In genomic region chr16:18325741-18326140, GRCm38 (mm10) we compare ENCODE assay signal across 23 mouse cellular contexts.
"Had no signal": no experiment of that assay in that cellular context is flagged by ENCODE, and none has a peak within 500 bp of the region (broad histone marks: within the 10 kb centered on the region; RNA-seq: fewer than 3 reads in every experiment).

No protein-coding gene starts in this region.

- H3K4me1 ChIP-seq: heart, embryonic 10.5 days; hindbrain, embryonic 13.5 days; hindbrain, embryonic 15.5 days; kidney, embryonic 15.5 days; limb, embryonic 10.5 days; limb, embryonic 12.5 days had no signal

- H3K9me3 ChIP-seq: heart, embryonic 10.5 days; heart, embryonic 12.5 days; hindbrain, embryonic 13.5 days; hindbrain, embryonic 15.5 days; kidney, embryonic 15.5 days; limb, embryonic 10.5 days; limb, embryonic 12.5 days had no signal

- H3K4me3 ChIP-seq: heart, embryonic 10.5 days; heart, embryonic 12.5 days; hindbrain, embryonic 13.5 days; hindbrain, embryonic 15.5 days; kidney, embryonic 15.5 days; left cerebral cortex, adult 2 months; limb, embryonic 10.5 days; limb, embryonic 12.5 days had no signal

- ATAC-seq: hindbrain, postnatal 0 days; intestine, embryonic 16.5 days had no signal

- H3K36me3 ChIP-seq: limb, embryonic 10.5 days; limb, embryonic 12.5 days had no signal

- DNase-seq: gastrocnemius, postnatal 14 days; gastrocnemius, postnatal 36 days; heart, adult 18-20 months; heart, postnatal 10 days; kidney, adult 11 months; kidney, adult 2 months; kidney, adult 9 months; kidney, postnatal 14 days; kidney, postnatal 36 days; layer of hippocampus, adult 9-11 months; layer of hippocampus, postnatal 36 days; liver had no signal

- H3K4me2 ChIP-seq: heart, embryonic 12.5 days; hindbrain, embryonic 13.5 days; hindbrain, embryonic 15.5 days; kidney, embryonic 15.5 days; limb, embryonic 12.5 days had no signal

- H3K27ac ChIP-seq: heart, embryonic 10.5 days; hindbrain, embryonic 13.5 days; hindbrain, embryonic 15.5 days; hindbrain, postnatal 0 days; kidney, embryonic 15.5 days; kidney, postnatal 0 days; left cerebral cortex, adult 2 months; limb, embryonic 10.5 days; limb, embryonic 12.5 days had no signal

- H3K27me3 ChIP-seq: heart, embryonic 12.5 days; hindbrain, embryonic 13.5 days; hindbrain, embryonic 15.5 days; kidney, embryonic 15.5 days; limb, embryonic 12.5 days had no signal

- H3K9ac ChIP-seq: heart, embryonic 12.5 days; hindbrain, embryonic 13.5 days; hindbrain, embryonic 15.5 days; kidney, embryonic 15.5 days; limb, embryonic 12.5 days had no signal
